Mouse (Mus musculus) E14TG2a.4 (cell line): ENCODE measurements around the gene Nub1.

Source experiments
- CTCF ChIP-seq: conservative IDR thresholded peaks from 2 replicates; pipeline ENCODE4 v1.5.1; 2014; ENCODE audit warnings: low read length
- NANOG ChIP-seq: IDR thresholded peaks from 2 replicates; pipeline ENCODE4 v1.6.1; 2014; ENCODE audit warnings: borderline replicate concordance, low read length, mixed read lengths

DNA sequence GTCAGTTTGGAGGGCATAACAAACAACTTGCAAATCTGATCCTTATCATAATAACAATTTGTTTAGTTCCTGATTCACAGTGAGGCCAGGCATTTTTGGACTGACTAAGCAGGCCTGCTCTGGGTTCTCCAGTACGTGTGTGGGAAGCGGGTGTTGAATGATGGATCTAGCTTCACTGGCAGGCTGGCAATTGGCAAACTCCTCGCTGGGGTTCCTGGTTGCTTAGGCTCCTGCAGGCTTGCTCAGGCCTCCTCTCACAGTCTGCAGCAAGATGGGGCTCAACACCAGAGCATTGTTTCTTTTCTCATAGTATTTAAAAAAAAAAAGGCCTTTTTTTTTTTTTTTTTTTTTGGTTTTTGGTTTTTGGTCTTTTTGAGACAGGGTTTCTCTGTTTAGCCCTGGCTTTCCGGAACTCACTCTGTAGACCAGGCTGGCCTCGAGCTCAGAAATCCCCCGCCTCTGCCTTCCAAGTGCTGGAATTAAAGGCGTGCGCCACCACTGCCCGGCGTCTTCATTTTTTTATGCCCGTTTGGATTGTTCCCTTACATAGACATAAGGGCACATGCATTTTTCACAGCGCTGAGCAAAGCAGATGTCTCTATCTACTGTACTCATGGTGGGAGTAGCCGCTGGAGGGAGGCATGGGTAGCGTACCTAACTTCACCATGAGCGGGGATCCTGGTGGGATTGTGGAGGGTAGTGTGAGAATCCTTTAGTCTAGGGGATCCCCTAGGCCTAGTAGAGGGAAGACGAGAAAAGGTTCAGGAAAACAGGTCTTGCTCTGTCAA, 560 bp upstream of the Nub1 start:
- TF ChIP-seq CTCF (no peak), NANOG (no peak)
